Mouse (Mus musculus) layer of hippocampus, adult 6 months (tissue): ENCODE results near the gene Gm3402. TPM values are rescaled to one million over a fixed set of nuclear protein-coding genes. Genes with fewer than 3 reads are reported as not detected.

Source experiments
- long read RNA-seq, 2 experiments: library from polyadenylated mRNA; unstranded; transcript quantifications; one replicate each; pipeline ENCODE4 v2.0.0; 2019 to 2020
- polyA plus RNA-seq: library from polyadenylated mRNA; unstranded; fragments of <200 nt; fragmentation: Nextera tagmentation; gene quantifications from 2 replicates; pipeline ENCODE4 v1.2.3, GENCODE M21; 2021

The Gm3402 gene
- not detected in 2 replicates for polyA plus RNA-seq
- long read RNA-seq, experiment 1 = 0 reads
- long read RNA-seq, experiment 2 = 0 reads

GRCm38 (mm10) chr5:146513823-146514222 is at the start of gene Gm3402:
Gene Gm3402 (plus strand): TSS chr5:146514123.

GRCm38 (mm10) chr5:146481665-146482064 is 32.3 kb upstream of the Gm3402 start, which contains the start of gene Gm6408:
Gene Gm6408 (plus strand): TSS chr5:146481965.

GRCm38 (mm10) chr5:146491063-146491462 is 22.9 kb upstream of the Gm3402 start, which contains the start of gene Gm6370:
Gene Gm6370 (plus strand): TSS chr5:146491363.

GRCm38 (mm10) chr5:146502099-146502498 is 11.8 kb upstream of the Gm3402 start, which contains the start of gene 4930449I24Rik:
Gene 4930449I24Rik (plus strand): TSS chr5:146502399.

DNA sequence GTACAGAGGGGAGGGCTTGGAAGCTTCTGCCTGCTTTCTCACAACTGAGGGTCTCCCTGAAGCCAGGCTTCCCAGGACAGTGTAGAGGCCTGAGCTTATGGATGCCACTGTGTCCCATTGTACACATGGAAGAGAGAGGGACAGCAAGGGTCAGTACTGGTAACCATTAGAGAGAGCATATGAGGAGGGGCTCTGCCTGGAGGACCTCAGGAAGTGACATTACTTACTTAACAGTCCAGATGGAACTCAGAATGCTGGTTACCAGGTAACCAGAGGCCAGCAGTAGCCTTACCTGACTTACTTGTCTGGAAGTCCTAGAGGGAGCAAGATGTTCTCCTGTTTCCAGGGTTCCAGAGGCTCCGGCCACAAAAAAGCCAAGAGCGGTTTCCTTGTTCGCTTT is 11.6 kb downstream of the Gm3402 start, which contains the start of gene Gm3404:
Gm3404 (plus strand) TSS at position 301 of the 400 bp plus-strand sequence.

GRCm38 (mm10) chr5:146537347-146537746 is 23.4 kb downstream of the Gm3402 start, which contains the start of gene Gm3409:
Gene Gm3409 (plus strand): TSS chr5:146537647.

DNA sequence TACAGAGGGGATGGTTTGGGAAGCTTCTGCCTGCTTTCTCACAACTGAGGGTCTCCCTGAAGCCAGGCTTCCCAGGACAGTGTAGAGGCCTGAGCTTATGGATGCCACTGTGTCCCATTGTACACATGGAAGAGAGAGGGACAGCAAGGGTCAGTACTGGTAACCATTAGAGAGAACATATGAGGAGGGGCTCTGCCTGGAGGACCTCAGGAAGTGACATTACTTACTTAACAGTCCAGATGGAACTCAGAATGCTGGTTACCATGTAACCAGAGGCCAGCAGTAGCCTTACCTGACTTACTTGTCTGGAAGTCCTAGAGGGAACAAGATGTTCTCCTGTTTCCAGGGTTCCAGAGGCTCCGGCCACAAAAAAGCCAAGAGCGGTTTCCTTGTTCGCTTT is 41.9 kb downstream of the Gm3402 start, which contains the start of gene Gm3415:
Gm3415 (plus strand) TSS at position 301 of the 400 bp plus-strand sequence.

Other genes starting within 250 kb of the Gm3402 start
- gene Wasf3, start 129.1 kb upstream of the Gm3402 start, polyA plus RNA-seq = 27.9 and 30.4 TPM in 2 replicates
- not detected in 2 replicates for gene Gm6408, start 32.2 kb upstream of the Gm3402 start, polyA plus RNA-seq
- not detected in 2 replicates for gene Gm6370, start 22.8 kb upstream of the Gm3402 start, polyA plus RNA-seq
- gene 4930449I24Rik, start 11.7 kb upstream of the Gm3402 start, polyA plus RNA-seq = not detected in 2 replicates
- not detected in 2 replicates for gene Gm3404, start 11.7 kb downstream of the Gm3402 start, polyA plus RNA-seq
- not detected in 2 replicates for gene Gm3409, start 23.5 kb downstream of the Gm3402 start, polyA plus RNA-seq
- not detected in 2 replicates for gene Gm3415, start 42.0 kb downstream of the Gm3402 start, polyA plus RNA-seq
- gene Gpr12, start 71.1 kb downstream of the Gm3402 start, polyA plus RNA-seq = 35.2 and 51.7 TPM in 2 replicates